Comparison of ENCODE assay signal across 19 mouse cellular contexts in the genomic region with DNA sequence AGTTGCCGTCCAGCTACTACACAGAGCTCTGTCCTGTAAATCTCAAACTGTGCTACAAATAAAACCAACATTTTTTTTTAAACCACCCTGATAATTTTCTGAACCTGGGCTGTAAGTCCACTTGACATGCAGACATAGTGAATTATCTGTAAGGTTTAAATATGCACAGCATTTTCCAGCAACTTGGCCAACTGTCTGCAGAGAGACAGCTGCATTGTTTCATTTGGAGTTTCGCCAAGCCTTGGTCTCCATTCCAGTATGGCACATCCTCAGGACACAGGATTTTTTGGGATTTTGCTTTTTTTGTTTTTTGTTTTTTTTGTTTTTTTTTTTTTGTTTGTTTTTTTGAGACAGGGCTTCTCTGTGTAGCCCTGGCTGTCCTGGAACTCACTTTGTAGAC. TPM values are rescaled to one million over a fixed set of nuclear protein-coding genes. Genes with fewer than 3 reads are reported as not detected.
DNase-seq lines count a peak whose midpoint lies in the region; ATAC-seq and TF ChIP-seq lines count a peak whose summit lies in the region.
"Had no signal": no experiment of that assay in that cellular context is flagged by ENCODE, and none has a peak within 500 bp of the region (broad histone marks: within the 10 kb centered on the region; RNA-seq: fewer than 3 reads in every experiment).

No protein-coding gene starts in this region.

- H3K9me3 ChIP-seq in forebrain, embryonic 14.5 days (replicated peaks; ENCODE audit: control insufficient read depth, low read length) = no peaks in the 10 kb centered on the region
- H3K9me3 ChIP-seq in forebrain, embryonic 16.5 days (ENCODE audit: control insufficient read depth, low read length) = no peaks in the 10 kb centered on the region
- no peaks in the 10 kb centered on the region for H3K9me3 ChIP-seq in limb, embryonic 14.5 days (ENCODE audit: control insufficient read depth, low read length)
- H3K9me3 ChIP-seq in limb, embryonic 10.5 days (replicated peaks) = no peaks in the 10 kb centered on the region
- H3K9me3 ChIP-seq: embryonic facial prominence, embryonic 12.5 days; forebrain, embryonic 12.5 days; heart, embryonic 13.5 days had no signal

- no peak overlapping the region for H3K4me3 ChIP-seq in forebrain, embryonic 14.5 days (ENCODE audit: low read depth, low read length)
- H3K4me3 ChIP-seq in forebrain, embryonic 16.5 days (replicated peaks; ENCODE audit: low read length) = no peak overlapping the region
- H3K4me3 ChIP-seq in limb, embryonic 14.5 days (replicated peaks; ENCODE audit: low read length) = no peak overlapping the region
- no peak overlapping the region for H3K4me3 ChIP-seq in limb, embryonic 10.5 days
- H3K4me3 ChIP-seq: embryonic facial prominence, embryonic 12.5 days; forebrain, embryonic 12.5 days; gastrocnemius, adult 2 months; heart, embryonic 13.5 days had no signal

- no peaks in the 10 kb centered on the region for H3K4me1 ChIP-seq in forebrain, embryonic 14.5 days (ENCODE audit: control insufficient read depth, insufficient read depth, low read length)
- H3K4me1 ChIP-seq in forebrain, embryonic 16.5 days (replicated peaks; ENCODE audit: control insufficient read depth, insufficient read depth, low read length) = peaks cover 5% of the 10 kb centered on the region
- peaks cover 5% of the 10 kb centered on the region; the same call in 1 of the 2 replicates for H3K4me1 ChIP-seq in limb, embryonic 14.5 days (ENCODE audit: control insufficient read depth, insufficient read depth, low read length)
- H3K4me1 ChIP-seq in limb, embryonic 10.5 days = peaks cover 16% of the 10 kb centered on the region

- ATAC-seq in forebrain, embryonic 14.5 days = no peak
- ATAC-seq in forebrain, embryonic 16.5 days = no peak
- no peak for ATAC-seq in limb, embryonic 14.5 days (ENCODE audit: low FRiP score, low read depth)
- ATAC-seq: intestine, embryonic 16.5 days had no signal

- H3K36me3 ChIP-seq in forebrain, embryonic 14.5 days (ENCODE audit: control insufficient read depth, insufficient read depth, low read length) = no peaks in the 10 kb centered on the region
- H3K36me3 ChIP-seq in forebrain, embryonic 16.5 days (ENCODE audit: control insufficient read depth, insufficient read depth) = no peaks in the 10 kb centered on the region
- H3K36me3 ChIP-seq in limb, embryonic 14.5 days (ENCODE audit: control insufficient read depth, insufficient read depth, low read length) = no peaks in the 10 kb centered on the region
- H3K36me3 ChIP-seq in limb, embryonic 10.5 days = peaks cover 6% of the 10 kb centered on the region

- no peak for TF ChIP-seq POLR2A in limb, embryonic 14.5 days (IDR thresholded peaks at IDR 0.05; ENCODE audit: borderline replicate concordance, extremely low read depth, insufficient read depth, insufficient read length)

- no peak overlapping the region for H3K27ac ChIP-seq in forebrain, embryonic 14.5 days (ENCODE audit: low read depth, low read length)
- H3K27ac ChIP-seq in forebrain, embryonic 16.5 days (ENCODE audit: low read length) = no peak overlapping the region
- no peak overlapping the region for H3K27ac ChIP-seq in limb, embryonic 14.5 days (replicated peaks; ENCODE audit: low read depth, low read length)
- H3K27ac ChIP-seq in limb, embryonic 10.5 days = no peak overlapping the region
- H3K27ac ChIP-seq: embryonic facial prominence, embryonic 12.5 days; forebrain, embryonic 12.5 days; gastrocnemius, adult 2 months; heart, embryonic 13.5 days had no signal

- H3K27me3 ChIP-seq in forebrain, embryonic 14.5 days (replicated peaks; ENCODE audit: control insufficient read depth, insufficient read depth, low read length) = no peaks in the 10 kb centered on the region; the same call in 1 of the 2 replicates
- no peaks in the 10 kb centered on the region for H3K27me3 ChIP-seq in forebrain, embryonic 16.5 days (replicated peaks; ENCODE audit: control insufficient read depth, insufficient read depth, low read length)
- no peaks in the 10 kb centered on the region for H3K27me3 ChIP-seq in limb, embryonic 14.5 days (ENCODE audit: control insufficient read depth, insufficient read depth, low read length)
- H3K27me3 ChIP-seq in limb, embryonic 10.5 days (ENCODE audit: low read depth, poor library complexity, severe bottlenecking) = no peaks in the 10 kb centered on the region
- H3K27me3 ChIP-seq: embryonic facial prominence, embryonic 12.5 days; forebrain, embryonic 12.5 days; heart, embryonic 13.5 days had no signal

- 75% methylated on average over 2 of the region's 2 CpGs for WGBS in forebrain, embryonic 14.5 days
- WGBS in forebrain, embryonic 16.5 days = 81% methylated on average over 2 of the region's 2 CpGs
- WGBS in limb, embryonic 14.5 days = 96% methylated on average over 2 of the region's 2 CpGs
- WGBS in limb, embryonic 10.5 days = 88% methylated on average over 2 of the region's 2 CpGs

- no peak overlapping the region for H3K4me2 ChIP-seq in forebrain, embryonic 14.5 days (ENCODE audit: low read length)
- no peak overlapping the region for H3K4me2 ChIP-seq in forebrain, embryonic 16.5 days (ENCODE audit: low read length)
- H3K4me2 ChIP-seq in limb, embryonic 14.5 days (replicated peaks; ENCODE audit: low read depth, low read length, severe bottlenecking) = no peak overlapping the region
- H3K4me2 ChIP-seq: embryonic facial prominence, embryonic 12.5 days; forebrain, embryonic 12.5 days; heart, embryonic 13.5 days had no signal

- H3K9ac ChIP-seq in forebrain, embryonic 14.5 days (ENCODE audit: low read length) = no peak overlapping the region
- H3K9ac ChIP-seq in forebrain, embryonic 16.5 days (replicated peaks; ENCODE audit: low read depth, low read length) = no peak overlapping the region
- H3K9ac ChIP-seq in limb, embryonic 14.5 days (ENCODE audit: low read depth, low read length, severe bottlenecking) = no peak overlapping the region
- H3K9ac ChIP-seq: embryonic facial prominence, embryonic 12.5 days; forebrain, embryonic 12.5 days; heart, embryonic 13.5 days had no signal

- peak; percentile 33 for DNase-seq in forebrain, embryonic 14.5 days (ENCODE audit: low spot score)
- peak; percentile 46 for DNase-seq in limb, embryonic 14.5 days (ENCODE audit: low spot score)
- no peak for DNase-seq in limb, embryonic 10.5 days (ENCODE audit: low spot score)
- DNase-seq in MN1 (ENCODE audit: low spot score) = peak; percentile 36
- DNase-seq in gastrocnemius, postnatal 10 days = no peak
- DNase-seq: adrenal gland, postnatal 10 days; cerebellum, adult 2 months; cerebellum, postnatal 14 days; embryo, embryonic 11 days; gastrocnemius, adult 2 months; gastrocnemius, postnatal 36 days; heart, adult 11 months; heart, postnatal 36 days had no signal

RNA-seq across cellular contexts. Expression of gene Slc29a2, which starts 2.2 kb away (rescaled TPM):
- 7.4 and 8.0 TPM in 2 replicates for polyA plus RNA-seq in forebrain, embryonic 14.5 days (2014; fragmentation: Nextera tagmentation; extraction: Ambion mirVana)
- polyA plus RNA-seq in forebrain, embryonic 16.5 days (2015; fragmentation: Nextera tagmentation; extraction: Ambion mirVana) = 11.2 and 13.4 TPM in 2 replicates
- 15.7 and 25.5 TPM in 2 replicates for polyA plus RNA-seq in limb, embryonic 14.5 days (2012; rRNA removed)
- polyA plus RNA-seq in limb, embryonic 14.5 days (2014; fragmentation: Nextera tagmentation; extraction: Ambion mirVana) = 3.7 and 5.0 TPM in 2 replicates
- 7.3 and 8.6 TPM in 2 replicates for polyA plus RNA-seq in limb, embryonic 10.5 days (2016; fragmentation: Nextera tagmentation; extraction: Ambion mirVana)
- 1 to 10 TPM; 4.0 to 7.3 TPM for total RNA-seq in gastrocnemius, postnatal 10 days (2021)

RNA-seq across cellular contexts. Expression of gene B4gat1, which starts 17.2 kb away (rescaled TPM):
- 45.4 and 55.1 TPM in 2 replicates for polyA plus RNA-seq in forebrain, embryonic 14.5 days (2014; fragmentation: Nextera tagmentation; extraction: Ambion mirVana)
- polyA plus RNA-seq in forebrain, embryonic 16.5 days (2015; fragmentation: Nextera tagmentation; extraction: Ambion mirVana) = 58.2 and 62.5 TPM in 2 replicates
- polyA plus RNA-seq in limb, embryonic 14.5 days (2012; rRNA removed) = 31.3 and 46.6 TPM in 2 replicates
- polyA plus RNA-seq in limb, embryonic 14.5 days (2014; fragmentation: Nextera tagmentation; extraction: Ambion mirVana) = 43.7 and 45.2 TPM in 2 replicates
- 35.5 and 35.6 TPM in 2 replicates for polyA plus RNA-seq in limb, embryonic 10.5 days (2016; fragmentation: Nextera tagmentation; extraction: Ambion mirVana)
- 10 to 100 TPM; 21.5 to 21.9 TPM for total RNA-seq in gastrocnemius, postnatal 10 days (2021)

RNA-seq across cellular contexts. Expression of gene AC124502.3, which starts 17.3 kb away (rescaled TPM):
- polyA plus RNA-seq in forebrain, embryonic 14.5 days (2014; fragmentation: Nextera tagmentation; extraction: Ambion mirVana) = 1.2 and 1.7 TPM in 2 replicates
- polyA plus RNA-seq in forebrain, embryonic 16.5 days (2015; fragmentation: Nextera tagmentation; extraction: Ambion mirVana) = 2.1 and 2.9 TPM in 2 replicates
- polyA plus RNA-seq in limb, embryonic 14.5 days (2012; rRNA removed) = 1.3 and 2.5 TPM in 2 replicates
- polyA plus RNA-seq in limb, embryonic 14.5 days (2014; fragmentation: Nextera tagmentation; extraction: Ambion mirVana) = 0.84 and 1.7 TPM in 2 replicates
- polyA plus RNA-seq in limb, embryonic 10.5 days (2016; fragmentation: Nextera tagmentation; extraction: Ambion mirVana) = 1.8 and 3.1 TPM in 2 replicates
- total RNA-seq in gastrocnemius, postnatal 10 days (2021) = 1 to 10 TPM in 1 of 2 experiments, under 1 TPM in 1; 0.84 to 1.3 TPM
- total RNA-seq: common myeloid progenitor, adult 5-6 weeks had no signal

RNA-seq across cellular contexts. Expression of gene Brms1, which starts 19.7 kb away (rescaled TPM):
- polyA plus RNA-seq in forebrain, embryonic 14.5 days (2014; fragmentation: Nextera tagmentation; extraction: Ambion mirVana) = 56.2 and 56.8 TPM in 2 replicates
- polyA plus RNA-seq in forebrain, embryonic 16.5 days (2015; fragmentation: Nextera tagmentation; extraction: Ambion mirVana) = 50.2 and 51.2 TPM in 2 replicates
- polyA plus RNA-seq in limb, embryonic 14.5 days (2012; rRNA removed) = 30.2 TPM in 2 replicates
- polyA plus RNA-seq in limb, embryonic 14.5 days (2014; fragmentation: Nextera tagmentation; extraction: Ambion mirVana) = 38.1 and 38.9 TPM in 2 replicates
- 74.6 and 84.6 TPM in 2 replicates for polyA plus RNA-seq in limb, embryonic 10.5 days (2016; fragmentation: Nextera tagmentation; extraction: Ambion mirVana)
- 10 to 100 TPM; 14.3 to 15.5 TPM for total RNA-seq in gastrocnemius, postnatal 10 days (2021)

RNA-seq across cellular contexts. Expression of gene Rin1, which starts 28.9 kb away (rescaled TPM):
- polyA plus RNA-seq in forebrain, embryonic 14.5 days (2014; fragmentation: Nextera tagmentation; extraction: Ambion mirVana) = 1.3 and 1.4 TPM in 2 replicates
- 1.3 and 1.9 TPM in 2 replicates for polyA plus RNA-seq in forebrain, embryonic 16.5 days (2015; fragmentation: Nextera tagmentation; extraction: Ambion mirVana)
- 4.9 and 6.1 TPM in 2 replicates for polyA plus RNA-seq in limb, embryonic 14.5 days (2012; rRNA removed)
- 2.5 and 2.6 TPM in 2 replicates for polyA plus RNA-seq in limb, embryonic 14.5 days (2014; fragmentation: Nextera tagmentation; extraction: Ambion mirVana)
- polyA plus RNA-seq in limb, embryonic 10.5 days (2016; fragmentation: Nextera tagmentation; extraction: Ambion mirVana) = 3.1 and 3.5 TPM in 2 replicates
- 1 to 10 TPM; 1.5 to 1.8 TPM for total RNA-seq in gastrocnemius, postnatal 10 days (2021)

Comparison
In these comparisons a context has a peak if more than half of its experiments do, and no peak if none do; other contexts are left out.
1. DNase-seq: peak in forebrain, embryonic 14.5 days (single experiment), limb, embryonic 14.5 days (single experiment) and MN1 (single experiment); none in limb, embryonic 10.5 days (single experiment) and gastrocnemius, postnatal 10 days (single experiment).